Mouse (Mus musculus): Measurements from ENCODE around the gene Podxl2. TPM values are rescaled to one million over a fixed set of nuclear protein-coding genes. Genes with fewer than 3 reads are reported as not detected.

The Podxl2 gene
- polyA plus RNA-seq, 1 experiment: 538 TPM

- 57% methylated on average over 12 of the region's 12 CpGs for WGBS
- Histone ChIP-seq H3K4me1 (ENCODE audit: control insufficient read depth, insufficient read depth, low read length) (no peaks in the 10 kb centered on the region), H3K27ac (ENCODE audit: insufficient read depth, low read length) (no peak overlapping the region), H3K27me3 (ENCODE audit: control insufficient read depth, insufficient read depth, low read length) (no peaks in the 10 kb centered on the region), H3K4me3 (replicated peaks; ENCODE audit: insufficient read depth, low read depth, low read length) (no peak overlapping the region)
- no peak for DNase-seq
- no peak for TF ChIP-seq POLR2A (IDR thresholded peaks at IDR 0.05; ENCODE audit: borderline replicate concordance, insufficient read depth, low read length)
- no peak for TF ChIP-seq CTCF (IDR thresholded peaks at IDR 0.05; ENCODE audit: borderline replicate concordance, insufficient read depth, low read depth, low read length)
Observed at GRCm38 (mm10) chr6:88885644-88886416, 11.0 kb upstream of the Podxl2 start.

DNA sequence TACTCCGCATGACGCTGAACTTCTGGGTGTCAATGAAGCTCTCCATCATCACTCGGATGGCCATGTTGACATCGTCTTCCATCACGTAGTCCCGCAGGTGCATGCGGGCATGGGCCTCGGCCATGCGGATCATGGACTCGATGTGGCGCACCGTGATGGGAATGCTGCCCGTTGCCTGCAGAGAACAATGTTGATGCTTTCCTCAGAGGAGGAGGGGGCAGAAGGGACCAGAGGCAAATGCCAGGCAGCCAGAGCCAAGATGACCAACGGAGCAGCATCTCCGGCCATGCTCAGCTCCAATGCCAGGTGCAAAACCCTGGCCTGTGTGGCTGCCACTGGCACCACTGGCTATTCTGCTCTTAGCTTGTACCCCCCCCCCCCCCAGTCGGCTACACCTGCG, 9.8 kb upstream of the Podxl2 start:
- no peak overlapping the region for H3K27ac ChIP-seq (ENCODE audit: insufficient read depth, low read length)
- no peak for DNase-seq
- TF ChIP-seq CTCF (IDR thresholded peaks at IDR 0.05; ENCODE audit: borderline replicate concordance, insufficient read depth, low read depth, low read length) (no peak), POLR2A (IDR thresholded peaks at IDR 0.05; ENCODE audit: borderline replicate concordance, insufficient read depth, low read length) (no peak)
- no peaks in the 10 kb centered on the region for H3K27me3 ChIP-seq (ENCODE audit: control insufficient read depth, insufficient read depth, low read length)
- no peak overlapping the region for H3K4me3 ChIP-seq (replicated peaks; ENCODE audit: insufficient read depth, low read depth, low read length)
- H3K4me1 ChIP-seq (ENCODE audit: control insufficient read depth, insufficient read depth, low read length): no peaks in the 10 kb centered on the region
- 73% methylated on average over 17 of the region's 17 CpGs for WGBS

DNA sequence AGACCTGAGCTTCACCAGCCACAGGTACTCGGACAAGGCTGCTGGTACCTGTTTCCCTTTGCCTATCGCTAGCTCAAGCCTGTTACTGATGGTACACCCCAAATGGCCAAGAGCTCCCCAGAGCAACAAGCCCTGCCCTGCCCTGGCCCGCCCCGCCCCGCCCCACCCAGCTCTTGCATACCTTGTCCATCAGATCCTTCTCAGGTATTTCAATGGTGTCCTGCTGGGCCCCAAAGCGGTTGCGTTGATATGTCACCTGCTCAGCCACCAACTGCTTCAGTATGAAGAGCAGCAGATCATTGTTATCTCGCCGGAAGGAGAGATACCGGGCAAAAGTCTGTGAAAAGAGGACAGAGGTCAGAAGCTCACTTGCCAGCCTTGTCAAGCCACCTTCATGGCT, 9.4 kb upstream of the Podxl2 start:
- 97% methylated on average over 10 of the region's 10 CpGs for WGBS
- no peaks in the 10 kb centered on the region for H3K27me3 ChIP-seq (ENCODE audit: control insufficient read depth, insufficient read depth, low read length)
- no peak for DNase-seq
- no peak overlapping the region for H3K4me3 ChIP-seq (replicated peaks; ENCODE audit: insufficient read depth, low read depth, low read length)
- no peak overlapping the region for H3K27ac ChIP-seq (ENCODE audit: insufficient read depth, low read length)
- no peak for TF ChIP-seq POLR2A (IDR thresholded peaks at IDR 0.05; ENCODE audit: borderline replicate concordance, insufficient read depth, low read length)
- H3K4me1 ChIP-seq (ENCODE audit: control insufficient read depth, insufficient read depth, low read length): no peaks in the 10 kb centered on the region

DNA sequence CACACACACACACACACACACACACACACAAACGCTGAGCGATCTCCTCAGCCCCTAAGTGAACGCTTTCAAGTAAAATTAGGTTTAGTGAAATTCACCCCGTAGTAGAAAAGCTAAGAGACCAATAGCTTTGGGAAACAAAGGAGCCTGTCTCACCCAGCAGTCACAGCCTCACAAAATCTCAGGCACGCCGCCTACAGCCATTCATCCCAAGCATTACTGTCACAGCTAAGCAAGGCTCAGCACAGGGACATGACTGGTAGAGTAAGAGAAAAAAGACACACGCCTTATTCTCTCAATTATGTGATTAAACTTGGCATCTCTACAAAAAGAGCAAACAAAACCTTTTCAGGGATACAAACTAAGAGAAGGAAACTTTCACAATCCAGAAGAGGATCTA, 6.5 kb upstream of the Podxl2 start:
- Histone ChIP-seq H3K4me1 (ENCODE audit: control insufficient read depth, insufficient read depth, low read length) (no peaks in the 10 kb centered on the region), H3K27ac (ENCODE audit: insufficient read depth, low read length) (no peak overlapping the region), H3K4me3 (replicated peaks; ENCODE audit: insufficient read depth, low read depth, low read length) (no peak overlapping the region), H3K27me3 (ENCODE audit: control insufficient read depth, insufficient read depth, low read length) (no peaks in the 10 kb centered on the region)
- DNase-seq: no peak
- WGBS: 86% methylated on average over 7 of the region's 7 CpGs
- TF ChIP-seq POLR2A (IDR thresholded peaks at IDR 0.05; ENCODE audit: borderline replicate concordance, insufficient read depth, low read length) (no peak), CTCF (IDR thresholded peaks at IDR 0.05; ENCODE audit: borderline replicate concordance, insufficient read depth, low read depth, low read length) (no peak)

- WGBS: 62% methylated on average over 4 of the region's 4 CpGs
- DNase-seq: no peak
- Histone ChIP-seq H3K4me1 (ENCODE audit: control insufficient read depth, insufficient read depth, low read length) (no peaks in the 10 kb centered on the region), H3K4me3 (replicated peaks; ENCODE audit: insufficient read depth, low read depth, low read length) (no peak overlapping the region), H3K27me3 (ENCODE audit: control insufficient read depth, insufficient read depth, low read length) (no peaks in the 10 kb centered on the region), H3K27ac (ENCODE audit: insufficient read depth, low read length) (no peak overlapping the region)
- TF ChIP-seq CTCF (IDR thresholded peaks at IDR 0.05; ENCODE audit: borderline replicate concordance, insufficient read depth, low read depth, low read length): no peak; the same call in 1 of the 2 replicates
- no peak for TF ChIP-seq POLR2A (IDR thresholded peaks at IDR 0.05; ENCODE audit: borderline replicate concordance, insufficient read depth, low read length)
Observed at GRCm38 (mm10) chr6:88879471-88879870, 4.6 kb upstream of the Podxl2 start.

DNA sequence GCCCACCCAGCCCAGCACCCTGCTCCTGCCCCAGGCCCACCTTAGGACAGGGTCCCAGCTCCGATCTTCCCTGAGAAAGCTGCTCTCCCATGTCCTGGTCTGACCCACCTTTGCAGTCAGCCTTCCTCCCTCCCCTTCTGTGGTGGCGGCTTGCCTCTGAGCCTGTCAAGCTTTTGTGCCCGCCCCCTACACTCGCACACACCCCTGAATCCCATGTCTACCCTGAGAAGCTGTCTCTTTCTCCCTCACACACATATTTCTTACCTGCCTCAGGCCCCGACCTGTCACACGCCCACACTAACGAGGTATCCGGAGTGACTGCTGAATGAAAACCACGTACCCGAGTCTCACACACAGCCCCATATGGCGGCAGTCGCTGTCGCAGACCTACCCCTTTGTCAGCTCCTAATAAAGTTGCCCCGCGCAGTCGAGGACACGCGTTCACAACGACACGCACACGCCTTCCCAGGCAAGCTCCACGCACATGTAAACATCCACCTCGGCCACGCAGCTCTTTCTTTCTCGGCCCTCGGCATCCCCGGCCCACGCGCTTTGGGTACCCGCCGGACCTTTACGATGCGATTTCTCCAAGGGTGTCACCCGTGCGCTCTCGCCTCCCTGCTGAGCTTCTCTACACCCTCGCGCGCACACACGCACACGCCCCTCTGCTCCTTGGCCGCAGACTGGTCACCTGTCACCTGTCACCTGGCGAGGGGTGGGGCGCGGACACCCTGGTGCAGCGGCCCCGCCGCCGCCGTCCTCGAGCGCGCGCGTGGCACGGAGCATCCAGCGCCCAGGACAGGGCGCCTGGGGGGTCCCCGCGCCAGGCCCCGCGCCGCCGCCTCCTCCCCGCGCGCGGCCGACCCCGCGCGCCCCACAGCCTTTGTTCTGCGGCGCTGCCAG, 628 bp downstream of the Podxl2 start:
- H3K27ac ChIP-seq (ENCODE audit: insufficient read depth, low read length): peak overlapping the region; percentile 45
- 6% methylated on average over 73 of the region's 74 CpGs for WGBS
- H3K27me3 ChIP-seq (ENCODE audit: control insufficient read depth, insufficient read depth, low read length): no peaks in the 10 kb centered on the region
- DNase-seq: peak; percentile 64 to 69
- TF ChIP-seq CTCF (IDR thresholded peaks at IDR 0.05; ENCODE audit: borderline replicate concordance, insufficient read depth, low read depth, low read length) (no peak), POLR2A (IDR thresholded peaks at IDR 0.05; ENCODE audit: borderline replicate concordance, insufficient read depth, low read length) (0 out of 2 replicates have a peak, but pooled peaks have one; percentile 13)
- peak overlapping the region; percentile 86 for H3K4me3 ChIP-seq (replicated peaks; ENCODE audit: insufficient read depth, low read depth, low read length)
- H3K4me1 ChIP-seq (ENCODE audit: control insufficient read depth, insufficient read depth, low read length): peaks cover 27% of the 10 kb centered on the region

DNA sequence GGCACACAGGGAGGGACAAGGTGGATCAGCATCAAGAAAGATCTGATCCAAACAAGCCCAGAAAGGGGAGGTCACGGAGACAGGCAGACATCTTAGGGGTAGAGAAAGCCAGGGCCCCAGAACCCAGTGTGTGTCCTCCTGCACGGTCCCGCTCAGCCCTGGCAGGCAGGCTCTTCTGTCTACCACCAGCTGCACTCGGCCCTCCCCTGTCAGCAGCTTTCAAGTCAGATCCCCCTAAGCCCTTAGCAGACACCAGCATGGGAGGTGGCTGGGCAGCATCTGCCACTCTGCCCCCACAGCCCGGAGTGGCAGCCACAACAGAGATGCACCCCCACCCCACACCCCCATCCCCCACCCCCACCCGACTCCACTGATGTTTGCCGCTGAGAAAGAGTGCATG, 2.0 kb downstream of the Podxl2 start:
- no peak overlapping the region for H3K4me3 ChIP-seq (replicated peaks; ENCODE audit: insufficient read depth, low read depth, low read length)
- H3K27ac ChIP-seq (ENCODE audit: insufficient read depth, low read length): no peak overlapping the region
- DNase-seq: peak in 1 of 2 experiments; percentile 36
- H3K4me1 ChIP-seq (ENCODE audit: control insufficient read depth, insufficient read depth, low read length): peaks cover 27% of the 10 kb centered on the region
- WGBS: 23% methylated on average over 7 of the region's 7 CpGs
- no peaks in the 10 kb centered on the region for H3K27me3 ChIP-seq (ENCODE audit: control insufficient read depth, insufficient read depth, low read length)
- no peak for TF ChIP-seq CTCF (IDR thresholded peaks at IDR 0.05; ENCODE audit: borderline replicate concordance, insufficient read depth, low read depth, low read length)
- no peak for TF ChIP-seq POLR2A (IDR thresholded peaks at IDR 0.05; ENCODE audit: borderline replicate concordance, insufficient read depth, low read length)

Data from cerebellum, adult 2 months (tissue).